Comparison of ENCODE assay signal across 1 mouse cellular context in the genomic region with DNA sequence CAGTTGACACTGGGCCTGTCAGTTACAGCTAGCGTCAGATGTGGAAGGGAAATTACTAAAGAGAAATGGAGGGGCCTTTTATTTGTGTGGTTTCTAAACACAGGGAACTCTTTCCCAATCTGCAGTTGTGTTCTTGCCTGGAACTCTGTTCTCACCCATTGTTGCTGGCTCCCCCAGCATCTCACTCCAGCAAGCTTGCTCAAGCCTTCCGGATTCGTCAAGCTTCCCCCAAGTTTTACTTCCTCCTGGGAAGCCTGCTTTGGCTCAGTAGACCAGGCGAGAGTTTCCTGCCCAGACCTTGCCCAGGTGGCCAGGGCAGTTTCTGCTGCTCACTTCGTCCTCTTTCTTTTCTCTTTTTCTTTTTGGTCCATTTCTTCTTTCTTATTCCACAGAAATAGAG.
TF ChIP-seq lines count a peak whose summit lies in the region.

No protein-coding gene starts in this region.

TF ChIP-seq in CH12.LX, 34 proteins besides CTCF, POLR2A, EP300 and RAD21:
- TF ChIP-seq MXI1 (IDR thresholded peaks at IDR 0.05; ENCODE audit: low read depth, low read length) (no peak), ZMIZ1 (IDR thresholded peaks at IDR 0.05; ENCODE audit: low read depth, low read length) (no peak), SIN3A (IDR thresholded peaks at IDR 0.05; ENCODE audit: low read length) (no peak), ELF1 (IDR thresholded peaks at IDR 0.05; ENCODE audit: low read depth, low read length) (peak; percentile 32; the same call in 1 of the 2 replicates), ZC3H11A (IDR thresholded peaks at IDR 0.05; ENCODE audit: low read depth, low read length) (no peak), UBTF (IDR thresholded peaks at IDR 0.05; ENCODE audit: low read depth, low read length) (no peak), TCF12 (IDR thresholded peaks at IDR 0.05; ENCODE audit: low read depth, low read length) (peak; percentile 23; the same call in 1 of the 2 replicates), BHLHE40 (IDR thresholded peaks at IDR 0.05; ENCODE audit: low read depth, low read length) (no peak), MAX (IDR thresholded peaks at IDR 0.05; ENCODE audit: low read length) (no peak), SMC3 (IDR thresholded peaks at IDR 0.05; ENCODE audit: low read depth, low read length) (no peak)
